Comparison of ENCODE assay signal across 30 mouse cellular contexts in genomic region chr8:13396725-13397124, GRCm38 (mm10). TPM values are rescaled to one million over a fixed set of nuclear protein-coding genes. Genes with fewer than 3 reads are reported as not detected.
DNase-seq lines count a peak whose midpoint lies in the region; ATAC-seq lines count a peak whose summit lies in the region.
"Had no signal": no experiment of that assay in that cellular context is flagged by ENCODE, and none has a peak within 500 bp of the region (broad histone marks: within the 10 kb centered on the region; RNA-seq: fewer than 3 reads in every experiment).

Gene Atp4b, minus strand, starts transcription at chr8:13396825.

- no peaks in the 10 kb centered on the region for H3K27me3 ChIP-seq in stomach, embryonic 14.5 days (ENCODE audit: control insufficient read depth, insufficient read depth, low read length)
- H3K27me3 ChIP-seq in stomach, embryonic 16.5 days (ENCODE audit: control insufficient read depth, insufficient read depth, low read length), result no peaks in the 10 kb centered on the region
- H3K27me3 ChIP-seq: embryonic facial prominence, embryonic 13.5 days; embryonic facial prominence, embryonic 15.5 days; forebrain, embryonic 12.5 days had no signal

- H3K36me3 ChIP-seq in stomach, embryonic 14.5 days (ENCODE audit: control insufficient read depth, insufficient read depth, low read length), result no peaks in the 10 kb centered on the region
- no peaks in the 10 kb centered on the region for H3K36me3 ChIP-seq in stomach, embryonic 16.5 days (ENCODE audit: control insufficient read depth, insufficient read depth, low read length)
- H3K36me3 ChIP-seq: embryonic facial prominence, embryonic 13.5 days; embryonic facial prominence, embryonic 15.5 days; forebrain, embryonic 10.5 days; forebrain, embryonic 12.5 days had no signal

- H3K4me2 ChIP-seq in stomach, embryonic 14.5 days (replicated peaks; ENCODE audit: low read depth, low read length), result no peak within 1 kb of the TSS
- H3K4me2 ChIP-seq in stomach, embryonic 16.5 days (ENCODE audit: low read depth, low read length), result no peak within 1 kb of the TSS
- H3K4me2 ChIP-seq: embryonic facial prominence, embryonic 13.5 days; embryonic facial prominence, embryonic 15.5 days; forebrain, embryonic 12.5 days had no signal

- ATAC-seq in megakaryocyte progenitor cell, adult 5-6 weeks (replicated peaks; ENCODE audit: poor library complexity), result 0 out of 2 replicates have a peak, but pooled peaks have one; percentile 31
- peak; percentile 42; the same call in 1 of the 2 replicates for ATAC-seq in stomach, embryonic 14.5 days (ENCODE audit: insufficient number of reproducible peaks, insufficient read depth, low FRiP score, low read depth)
- no peak for ATAC-seq in stomach, embryonic 16.5 days (ENCODE audit: insufficient read depth, low FRiP score)
- ATAC-seq: activated CD4-positive, CD25-positive, alpha-beta regulatory T cell, adult 4 months; forebrain, embryonic 14.5 days; forebrain, embryonic 16.5 days; Patski had no signal

- no peak within 1 kb of the TSS for H3K4me3 ChIP-seq in brown adipose tissue, adult 24 weeks (ENCODE audit: insufficient read depth, low read depth, low read length)
- no peak within 1 kb of the TSS for H3K4me3 ChIP-seq in stomach, embryonic 14.5 days (ENCODE audit: low read depth, low read length)
- no peak within 1 kb of the TSS for H3K4me3 ChIP-seq in stomach, embryonic 16.5 days (replicated peaks; ENCODE audit: low read length)
- H3K4me3 ChIP-seq: embryonic facial prominence, embryonic 13.5 days; embryonic facial prominence, embryonic 15.5 days; erythroblast, embryonic 14.5 days; forebrain, embryonic 10.5 days; forebrain, embryonic 12.5 days had no signal

- H3K9me3 ChIP-seq in stomach, embryonic 14.5 days (ENCODE audit: control insufficient read depth, low read depth, low read length), result no peaks in the 10 kb centered on the region
- H3K9me3 ChIP-seq in stomach, embryonic 16.5 days (replicated peaks; ENCODE audit: control insufficient read depth, low read length), result no peaks in the 10 kb centered on the region
- H3K9me3 ChIP-seq: embryonic facial prominence, embryonic 13.5 days; embryonic facial prominence, embryonic 15.5 days; forebrain, embryonic 10.5 days; forebrain, embryonic 12.5 days had no signal

- peaks cover 2% of the 10 kb centered on the region; the same call in 1 of the 2 replicates for H3K4me1 ChIP-seq in brown adipose tissue, adult 24 weeks (ENCODE audit: control insufficient read depth, insufficient read depth, insufficient read length, low read length)
- H3K4me1 ChIP-seq in stomach, embryonic 14.5 days (ENCODE audit: control insufficient read depth, insufficient read depth, low read length), result no peaks in the 10 kb centered on the region
- H3K4me1 ChIP-seq in stomach, embryonic 16.5 days (ENCODE audit: control insufficient read depth, insufficient read depth, low read length), result no peaks in the 10 kb centered on the region
- H3K4me1 ChIP-seq: embryonic facial prominence, embryonic 13.5 days; embryonic facial prominence, embryonic 15.5 days; forebrain, embryonic 10.5 days; forebrain, embryonic 12.5 days had no signal

- 81% methylated on average over 5 of the region's 5 CpGs for WGBS in stomach, embryonic 14.5 days
- 69% methylated on average over 5 of the region's 5 CpGs for WGBS in stomach, embryonic 16.5 days

- no peak for DNase-seq in Muller cell, postnatal 12 days (ENCODE audit: inconsistent ontology term)
- DNase-seq in spleen, adult 18-20 months, result no peak
- no peak for DNase-seq in left cerebral cortex, adult 11 months (ENCODE audit: low spot score)
- DNase-seq in kidney, postnatal 25 days, result no peak
- DNase-seq: adrenal gland, adult 2 months; adrenal gland, postnatal 10 days; cerebellum, adult 11 months; cerebellum, adult 18-20 months; cerebellum, adult 8-10 months; cerebellum, adult 9-11 months; cerebellum, postnatal 14 days; cerebellum, postnatal 36 days; embryo, embryonic 11 days had no signal

- H3K9ac ChIP-seq in stomach, embryonic 14.5 days (replicated peaks; ENCODE audit: low read depth, low read length), result no peak within 1 kb of the TSS
- H3K9ac ChIP-seq in stomach, embryonic 16.5 days (ENCODE audit: low read length), result no peak within 1 kb of the TSS; the same call in 1 of the 2 replicates
- H3K9ac ChIP-seq: embryonic facial prominence, embryonic 13.5 days; embryonic facial prominence, embryonic 15.5 days; forebrain, embryonic 12.5 days had no signal

- H3K27ac ChIP-seq in brown adipose tissue, adult 24 weeks (replicated peaks; ENCODE audit: low read depth, low read length), result no peak within 1 kb of the TSS
- no peak within 1 kb of the TSS for H3K27ac ChIP-seq in stomach, embryonic 14.5 days (ENCODE audit: low read length)
- H3K27ac ChIP-seq in stomach, embryonic 16.5 days (ENCODE audit: low read length), result no peak within 1 kb of the TSS
- H3K27ac ChIP-seq: embryonic facial prominence, embryonic 13.5 days; embryonic facial prominence, embryonic 15.5 days; forebrain, embryonic 10.5 days; forebrain, embryonic 12.5 days had no signal

RNA-seq across cellular contexts. Expression of gene Atp4b, which starts in this region (rescaled TPM):
- polyA plus RNA-seq in brown adipose tissue, adult 24 weeks (2012; ENCODE audit: insufficient read depth, insufficient read length, missing spikeins), result 12.8 and 22.6 TPM in 2 replicates
- 0.32 and 0.73 TPM in 2 replicates for total RNA-seq in megakaryocyte progenitor cell, adult 5-6 weeks (2015)
- total RNA-seq in megakaryocyte progenitor cell, adult 5-6 weeks (2017), result not detected in 2 replicates
- polyA plus RNA-seq in stomach, embryonic 14.5 days (2014; fragmentation: Nextera tagmentation; extraction: Ambion mirVana), result 16.0 and 16.7 TPM in 2 replicates
- polyA plus RNA-seq in stomach, embryonic 16.5 days (2015; fragmentation: Nextera tagmentation; extraction: Ambion mirVana), result 59.5 and 89.0 TPM in 2 replicates
- total RNA-seq: adrenal gland, postnatal 10 days; common myeloid progenitor, adult 5-6 weeks; ES-E14 had no signal
- polyA plus RNA-seq: activated CD4-positive, CD25-positive, alpha-beta regulatory T cell, adult 4 months; C2C12; embryonic facial prominence, embryonic 11.5 days; embryonic facial prominence, embryonic 13.5 days; embryonic facial prominence, embryonic 15.5 days; erythroblast, embryonic 14.5 days; forebrain, embryonic 12.5 days; forebrain, embryonic 14.5 days; forebrain, embryonic 16.5 days; Patski had no signal

Comparison
In these comparisons a context has a peak if more than half of its experiments do, and no peak if none do; other contexts are left out.
1. Peak in ATAC-seq in megakaryocyte progenitor cell, adult 5-6 weeks; RNA of the gene not detected or under 1 TPM.